Mouse (Mus musculus) neural tube, embryonic 13.5 days (tissue): ENCODE results near the gene Rnase9. TPM values are rescaled to one million over a fixed set of nuclear protein-coding genes. Genes with fewer than 3 reads are reported as not detected.
A peak's percentile ranks its signal among the peaks of the same experiment; 100 is the strongest.
"Not testable (repeated sequence)": the region's sequence is repeated elsewhere in the genome, so short reads cannot be mapped to it uniquely, and the experiment has no call there.

Source experiments
- ATAC-seq: fragments of 200-750 bp; cut with Nextera tagmentation; 2 replicates; pipeline ENCODE4 v1.8.0; 2017; ENCODE audit warnings: low read depth, mild to moderate bottlenecking, moderate TSS enrichment, moderate library complexity
- H3K27ac ChIP-seq: fragments of 300-500 bp; sonication (generic); replicated peaks from 2 replicates; pipeline ENCODE4 v1.5.1; 2015; ENCODE audit warnings: moderate library complexity, mild to moderate bottlenecking, inconsistent platforms
- H3K27me3 ChIP-seq: fragments of 300-500 bp; sonication (generic); 2 replicates; pipeline ENCODE4 v1.6.1; 2015; ENCODE audit warnings: mild to moderate bottlenecking, inconsistent platforms
- H3K36me3 ChIP-seq: fragments of 300-500 bp; sonication (generic); 2 replicates; pipeline ENCODE4 v1.6.1; 2015; ENCODE audit warnings: mild to moderate bottlenecking, inconsistent platforms
- H3K4me1 ChIP-seq: fragments of 300-500 bp; sonication (generic); replicated peaks from 2 replicates; pipeline ENCODE4 v1.6.1; 2015; ENCODE audit warnings: inconsistent platforms
- H3K4me2 ChIP-seq: fragments of 300-500 bp; sonication (generic); 2 replicates; pipeline ENCODE4 v1.6.1; 2015; ENCODE audit warnings: inconsistent platforms, mild to moderate bottlenecking, moderate library complexity
- H3K4me3 ChIP-seq: fragments of 300-500 bp; sonication (generic); 2 replicates; pipeline ENCODE4 v1.5.1; 2015; ENCODE audit warnings: mild to moderate bottlenecking, inconsistent platforms
- H3K9ac ChIP-seq: fragments of 300-500 bp; sonication (generic); 2 replicates; pipeline ENCODE4 v1.6.1; 2015; ENCODE audit warnings: moderate library complexity, mild to moderate bottlenecking, inconsistent platforms
- H3K9me3 ChIP-seq: fragments of 300-500 bp; sonication (generic); 2 replicates; pipeline ENCODE4 v1.6.1; 2016; ENCODE audit warnings: inconsistent platforms
- WGBS: fragments of 180-500 bp; shearing (Covaris S2); methylation state at CpG from one replicate; pipeline ENCODE4 v1.1.7; 2015; 5-methylcytosine and 5-hydroxymethylcytosine counted together
- polyA plus RNA-seq: library from polyadenylated mRNA; unstranded; fragments of >200 nt; fragmentation: Nextera tagmentation; extraction: Ambion mirVana; gene quantifications from 2 replicates; pipeline ENCODE4 v1.2.1, GENCODE M21; 2015

Gene Rnase9
- polyA plus RNA-seq, 1 experiment from 2014 or later: not detected

DNA sequence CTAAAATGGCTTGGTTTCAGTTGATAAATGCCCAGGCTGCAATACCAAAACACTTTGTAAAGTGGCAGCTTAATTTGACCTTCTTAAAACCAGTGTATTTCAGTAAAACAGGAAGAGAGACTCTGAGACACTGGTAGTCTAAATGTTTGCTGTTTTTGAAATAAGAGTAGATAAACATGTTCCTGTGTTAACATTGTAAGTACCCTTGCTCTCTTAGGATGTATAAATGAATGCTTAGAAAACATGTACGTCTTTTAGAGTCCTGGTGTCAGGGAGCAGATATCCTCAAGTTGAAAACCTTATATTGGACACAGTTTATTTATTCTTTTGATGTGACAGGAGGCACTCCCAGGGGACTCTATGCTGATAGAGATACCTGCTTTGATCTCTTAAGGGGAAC, 6.5 kb downstream of the Rnase9 start:
- ATAC-seq: no peak
- Histone ChIP-seq H3K27me3 (no peaks in the 10 kb centered on the region), H3K9ac (no peak overlapping the region), H3K4me1 (no peaks in the 10 kb centered on the region), H3K36me3 (no peaks in the 10 kb centered on the region), H3K4me2 (no peak overlapping the region), H3K4me3 (no peak overlapping the region), H3K27ac (no peak overlapping the region), H3K9me3 (no peaks in the 10 kb centered on the region)
- 40% methylated on average over 1 of the region's 1 CpGs for WGBS

DNA sequence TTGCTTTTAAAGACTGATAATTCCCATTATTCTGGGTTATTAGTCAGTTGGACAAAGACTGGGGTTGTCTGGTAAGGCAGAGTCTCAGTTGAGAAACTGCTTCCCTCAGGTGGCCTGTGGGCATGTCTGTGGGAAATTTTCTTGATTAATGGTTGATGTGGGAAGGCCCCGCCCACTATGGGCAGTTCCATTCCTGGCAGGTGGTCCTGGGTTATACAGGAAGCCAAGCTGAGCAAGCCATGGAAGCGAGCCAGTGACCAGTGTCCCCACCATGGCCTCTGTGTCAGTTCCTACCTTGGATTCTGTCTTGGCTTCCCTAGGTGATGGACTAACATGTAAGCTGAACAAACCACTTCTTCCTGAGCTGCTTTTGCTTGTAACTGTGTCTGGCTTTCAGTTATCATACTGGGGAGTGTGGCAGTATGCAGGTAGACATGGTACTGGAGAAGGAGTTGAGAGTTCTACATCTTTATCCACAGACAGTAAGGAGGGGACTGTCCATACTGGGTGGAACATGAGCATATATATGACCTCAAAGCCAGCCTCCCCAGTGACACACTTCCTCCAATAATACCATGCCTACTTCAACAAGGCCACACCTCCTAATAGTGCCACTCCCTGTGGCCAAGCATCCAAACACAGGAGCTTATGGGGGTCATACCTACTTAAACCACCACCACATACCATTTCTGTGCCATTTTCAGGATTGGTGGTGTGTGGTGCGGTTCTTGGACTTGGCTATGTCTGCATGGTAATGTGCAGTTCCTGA, 14.1 kb downstream of the Rnase9 start:
- ATAC-seq: no peak

DNA sequence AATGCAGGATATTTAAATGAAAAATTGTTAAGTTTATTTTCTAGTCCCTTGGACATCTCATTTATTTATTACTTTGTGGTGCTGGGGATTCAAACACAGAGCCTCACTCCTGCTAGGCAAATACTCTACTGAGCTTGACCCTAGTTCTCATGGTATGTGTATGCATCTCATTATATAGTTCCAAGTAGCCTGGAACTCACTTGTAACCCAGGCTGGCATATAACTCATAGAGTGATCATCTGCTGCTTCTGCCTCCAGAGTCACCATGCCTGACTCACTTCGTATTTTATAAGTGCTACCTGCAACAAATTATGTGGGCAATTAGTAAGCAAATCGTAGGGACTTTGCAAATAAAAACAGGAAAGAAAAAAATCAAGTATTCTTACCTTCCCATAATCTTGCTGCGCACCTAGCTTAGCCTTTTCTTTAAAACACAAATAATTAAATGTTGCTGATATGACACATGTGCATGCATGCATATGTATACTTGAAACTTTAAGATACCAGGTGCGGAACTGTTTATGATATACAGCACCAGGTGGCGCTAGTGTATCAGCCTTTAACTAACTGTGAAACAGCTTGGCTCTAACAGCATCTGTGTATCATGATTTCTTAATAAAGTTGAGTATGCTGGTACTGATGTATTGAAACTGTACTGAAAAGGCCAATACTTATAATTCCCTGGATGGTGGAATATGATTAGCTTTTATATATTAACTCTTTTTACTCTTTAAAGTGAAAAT, 15.1 kb downstream of the Rnase9 start:
- no peak overlapping the region for H3K27ac ChIP-seq
- no peak overlapping the region for H3K9ac ChIP-seq
- peak; percentile 40 for ATAC-seq
- H3K27me3 ChIP-seq: no peaks in the 10 kb centered on the region
- H3K4me1 ChIP-seq: no peaks in the 10 kb centered on the region
- H3K4me3 ChIP-seq: no peak overlapping the region
- no peaks in the 10 kb centered on the region for H3K9me3 ChIP-seq
- 42% methylated on average over 5 of the region's 5 CpGs for WGBS
- H3K4me2 ChIP-seq: no peak overlapping the region
- H3K36me3 ChIP-seq: no peaks in the 10 kb centered on the region

More for the DNA sequence above, 14.1 kb downstream of the Rnase9 start:
- Histone ChIP-seq H3K9ac (no peak overlapping the region), H3K9me3 (no peaks in the 10 kb centered on the region), H3K27me3 (no peaks in the 10 kb centered on the region), H3K36me3 (no peaks in the 10 kb centered on the region), H3K27ac (no peak overlapping the region), H3K4me1 (no peaks in the 10 kb centered on the region), H3K4me2 (no peak overlapping the region), H3K4me3 (no peak overlapping the region)
- 65% methylated on average over 3 of the region's 3 CpGs for WGBS

DNA sequence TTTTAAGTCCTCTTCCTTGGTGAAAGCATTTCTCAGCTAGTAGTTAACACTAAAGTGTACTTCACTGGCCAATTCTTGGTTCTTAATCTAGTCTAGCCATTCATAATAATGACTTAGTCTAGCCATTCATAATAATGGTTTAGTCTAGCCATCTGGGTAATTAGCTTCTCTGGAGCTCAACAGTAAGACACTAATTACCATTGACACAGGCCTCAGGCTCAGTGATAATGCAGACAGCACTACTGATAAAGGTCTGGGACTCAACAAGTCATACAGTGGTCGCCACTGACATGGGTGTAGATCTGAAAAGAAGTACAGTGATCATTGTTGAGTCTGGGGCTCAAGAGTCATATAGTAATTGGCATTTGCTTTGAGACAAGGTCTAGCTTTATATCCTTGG, 16.8 kb downstream of the Rnase9 start:
- Histone ChIP-seq H3K9ac (no peak overlapping the region), H3K36me3 (no peaks in the 10 kb centered on the region), H3K4me1 (no peaks in the 10 kb centered on the region), H3K27me3 (no peaks in the 10 kb centered on the region), H3K9me3 (no peaks in the 10 kb centered on the region), H3K4me3 (no peak overlapping the region), H3K27ac (no peak overlapping the region), H3K4me2 (no peak overlapping the region)
- WGBS: 82% methylated on average over 1 of the region's 1 CpGs
- no peak for ATAC-seq

DNA sequence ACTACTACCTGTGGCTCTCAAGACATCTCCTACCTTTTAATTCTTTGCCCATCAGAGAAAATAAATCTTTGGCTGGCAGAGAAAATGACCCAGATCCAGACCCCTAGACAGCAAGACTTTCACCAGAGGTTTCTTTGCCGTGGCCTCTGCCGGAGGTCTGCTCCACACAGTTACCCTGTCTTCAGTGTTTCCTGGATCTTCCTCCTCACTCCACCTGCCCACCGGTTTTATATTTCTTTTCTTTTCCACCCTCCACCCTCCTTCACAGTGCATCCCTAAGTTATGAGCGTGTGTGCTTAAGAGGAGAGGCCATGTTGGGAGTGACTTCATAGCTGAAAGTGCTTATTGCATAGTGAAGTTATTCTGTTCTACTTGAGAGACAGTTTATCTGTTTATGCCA, 18.2 kb downstream of the Rnase9 start:
- H3K4me2 ChIP-seq: no peak overlapping the region
- H3K9me3 ChIP-seq: no peaks in the 10 kb centered on the region
- no peak for ATAC-seq
- WGBS: 85% methylated on average over 4 of the region's 4 CpGs
- H3K9ac ChIP-seq: no peak overlapping the region
- H3K36me3 ChIP-seq: no peaks in the 10 kb centered on the region
- no peak overlapping the region for H3K27ac ChIP-seq
- H3K4me1 ChIP-seq: no peaks in the 10 kb centered on the region
- no peak overlapping the region for H3K4me3 ChIP-seq
- H3K27me3 ChIP-seq: no peaks in the 10 kb centered on the region

DNA sequence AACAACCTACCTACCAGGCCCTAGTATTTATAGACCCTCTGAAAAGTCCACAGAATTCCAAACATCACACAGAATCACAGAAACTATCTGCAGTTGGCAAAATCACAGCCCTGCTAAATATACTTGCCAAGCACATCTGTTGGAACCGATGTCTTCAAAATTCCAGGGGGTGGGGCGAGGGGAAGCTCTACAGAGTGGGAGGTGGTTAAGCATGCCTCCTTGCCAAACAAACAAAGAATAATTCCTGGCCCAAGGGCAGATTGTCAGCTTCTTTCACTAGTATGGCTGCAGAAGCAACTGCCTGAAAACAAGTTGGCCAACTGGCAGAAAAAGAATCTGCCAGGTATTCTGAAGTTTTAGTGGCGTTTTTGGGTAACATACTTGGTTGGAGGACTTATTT, 24.4 kb downstream of the Rnase9 start:
- Histone ChIP-seq H3K4me2 (no peak overlapping the region), H3K4me1 (no peaks in the 10 kb centered on the region), H3K36me3 (no peaks in the 10 kb centered on the region), H3K4me3 (no peak overlapping the region), H3K27me3 (no peaks in the 10 kb centered on the region), H3K9ac (no peak overlapping the region), H3K9me3 (no peaks in the 10 kb centered on the region), H3K27ac (no peak overlapping the region)
- ATAC-seq: no peak
- 83% methylated on average over 3 of the region's 3 CpGs for WGBS

DNA sequence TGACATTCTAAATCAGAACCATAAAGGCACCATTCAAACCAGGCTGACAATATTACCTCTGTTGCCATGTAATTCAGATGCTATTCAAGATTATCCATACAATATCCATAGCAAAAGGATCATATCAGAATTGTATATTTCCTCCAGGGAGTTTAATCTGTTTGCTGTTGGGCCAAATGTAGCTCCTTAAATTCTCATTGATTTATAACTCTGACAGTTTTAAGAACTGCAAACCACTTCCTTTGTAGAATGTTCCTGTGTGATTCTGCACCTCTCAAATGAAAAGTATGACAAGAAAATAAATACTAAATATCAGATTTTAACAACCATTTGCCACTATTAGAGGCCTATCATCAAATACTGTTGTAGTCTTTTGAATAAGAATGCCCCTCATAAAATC, 25.9 kb downstream of the Rnase9 start:
- no peak for ATAC-seq
- H3K4me3 ChIP-seq: no peak overlapping the region

DNA sequence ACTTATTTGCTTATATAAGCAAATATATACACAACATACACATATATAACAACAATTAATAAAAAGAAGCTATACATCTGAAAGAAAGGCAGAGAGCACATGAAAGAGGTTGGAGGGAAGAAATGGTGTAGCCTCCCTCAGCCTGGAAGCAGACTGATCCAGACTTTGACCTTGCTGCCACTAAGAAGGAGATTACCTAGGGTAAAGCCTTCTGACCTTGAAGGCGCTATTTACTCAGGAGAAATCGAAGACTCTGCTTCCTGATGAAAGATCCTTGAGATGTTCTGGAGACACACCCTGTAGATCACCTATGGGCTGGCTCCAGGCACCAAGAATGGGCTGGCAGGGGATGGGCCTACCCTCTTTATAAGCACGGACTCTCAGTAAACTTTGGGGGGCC, 26.9 kb downstream of the Rnase9 start:
- not testable (repeated sequence) for H3K4me3 ChIP-seq, ATAC-seq

More for the DNA sequence above, 25.9 kb downstream of the Rnase9 start:
- no peaks in the 10 kb centered on the region for H3K9me3 ChIP-seq
- H3K9ac ChIP-seq: no peak overlapping the region
- no peak overlapping the region for H3K27ac ChIP-seq
- no peaks in the 10 kb centered on the region for H3K36me3 ChIP-seq
- H3K4me1 ChIP-seq: no peaks in the 10 kb centered on the region
- H3K4me2 ChIP-seq: no peak overlapping the region
- no peaks in the 10 kb centered on the region for H3K27me3 ChIP-seq

DNA sequence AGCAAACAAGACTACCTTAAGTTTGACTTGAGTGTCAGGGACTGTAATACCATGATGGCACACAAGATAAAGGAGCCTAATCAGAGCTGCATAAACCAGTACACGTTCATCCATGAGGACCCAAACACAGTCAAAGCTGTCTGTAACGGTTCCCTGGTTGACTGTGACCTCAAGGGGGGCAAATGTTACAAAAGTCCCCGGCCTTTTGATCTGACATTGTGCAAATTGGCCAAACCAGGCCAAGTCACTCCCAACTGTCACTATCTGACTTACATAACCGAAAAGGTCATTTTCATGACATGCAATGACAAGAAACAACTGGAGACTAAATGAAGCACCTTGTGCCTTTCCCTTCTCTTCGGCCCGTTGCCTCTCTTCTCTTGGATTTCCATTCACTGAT, 32.1 kb downstream of the Rnase9 start:
- Histone ChIP-seq H3K4me1 (no peaks in the 10 kb centered on the region), H3K9me3 (no peaks in the 10 kb centered on the region), H3K4me2 (no peak overlapping the region), H3K27ac (no peak overlapping the region), H3K9ac (no peak overlapping the region), H3K27me3 (no peaks in the 10 kb centered on the region), H3K4me3 (no peak overlapping the region), H3K36me3 (no peaks in the 10 kb centered on the region)
- no peak for ATAC-seq
- WGBS: 85% methylated on average over 6 of the region's 6 CpGs

More for the DNA sequence above, 26.9 kb downstream of the Rnase9 start:
- H3K4me2 ChIP-seq, H3K9me3 ChIP-seq, H3K4me1 ChIP-seq, H3K27ac ChIP-seq, H3K36me3 ChIP-seq, H3K27me3 ChIP-seq, H3K9ac ChIP-seq: not testable (repeated sequence)
- WGBS: 95% methylated on average over 3 of the region's 3 CpGs

DNA sequence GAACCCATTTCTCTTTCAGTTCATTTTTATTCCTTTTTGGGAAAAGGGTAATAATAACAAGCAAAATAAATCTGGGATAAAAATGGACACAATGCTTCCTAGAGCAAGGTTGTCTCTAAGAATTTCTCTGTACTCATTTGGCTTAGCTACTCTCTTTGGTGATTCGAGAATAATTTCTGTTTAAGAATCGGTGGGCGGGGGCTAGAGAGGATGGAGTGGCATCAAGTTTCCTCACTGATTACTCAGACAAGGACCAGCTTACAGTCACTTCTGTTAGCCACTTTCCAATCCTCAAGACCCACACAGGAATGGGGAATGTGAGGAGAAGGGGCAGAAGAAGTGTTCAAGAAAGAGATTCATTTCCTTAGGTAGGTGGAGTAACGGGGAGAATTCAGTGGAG, 32.9 kb downstream of the Rnase9 start:
- H3K9me3 ChIP-seq: no peaks in the 10 kb centered on the region
- no peaks in the 10 kb centered on the region for H3K27me3 ChIP-seq
- H3K9ac ChIP-seq: no peak overlapping the region
- whole genome bisulfite sequencing: 91% methylated on average over 4 of the region's 4 CpGs
- H3K27ac ChIP-seq: no peak overlapping the region
- H3K4me2 ChIP-seq: no peak overlapping the region
- H3K36me3 ChIP-seq: no peaks in the 10 kb centered on the region
- H3K4me3 ChIP-seq: no peak overlapping the region
- H3K4me1 ChIP-seq: no peaks in the 10 kb centered on the region
- ATAC-seq: no peak

DNA sequence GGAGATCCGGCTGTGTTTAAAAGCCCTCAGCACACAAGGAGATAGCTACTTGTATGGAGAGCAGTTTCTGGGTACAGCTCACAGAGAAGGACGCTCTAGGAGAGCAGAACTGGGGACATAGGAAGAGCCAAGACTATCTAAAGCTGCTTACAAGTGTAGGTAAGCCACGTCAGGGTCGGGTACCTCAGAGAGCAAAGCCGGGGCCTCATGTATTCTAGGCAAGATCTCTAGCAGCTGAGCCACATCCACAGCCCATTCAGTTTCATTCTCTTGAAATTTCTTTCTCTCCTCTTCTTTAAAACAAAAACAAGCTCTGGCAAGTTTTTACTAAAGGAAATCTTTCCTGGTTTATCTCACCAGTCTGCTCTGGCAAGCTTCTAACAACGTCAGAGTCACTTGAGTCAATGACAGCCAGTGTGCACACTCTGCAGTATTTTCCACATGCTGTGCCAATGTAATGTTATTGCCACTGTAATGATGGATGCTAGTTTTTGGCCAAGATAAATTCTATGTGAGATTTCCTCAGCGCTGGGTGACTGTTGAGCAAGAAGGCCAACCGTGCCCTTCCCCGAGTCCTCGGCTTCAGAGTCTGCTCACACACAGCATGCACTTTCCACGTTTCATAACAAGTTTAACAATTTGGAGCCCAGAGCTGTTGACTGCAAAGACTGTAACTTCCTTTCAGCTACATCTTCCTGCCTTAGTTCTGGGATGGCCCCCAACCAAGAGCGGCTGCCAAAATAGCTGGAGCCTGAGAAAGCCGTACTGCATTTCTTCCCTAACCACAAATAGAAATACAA, 33.6 kb downstream of the Rnase9 start:
- no peaks in the 10 kb centered on the region for H3K36me3 ChIP-seq
- ATAC-seq: no peak
- H3K4me1 ChIP-seq: no peaks in the 10 kb centered on the region
- no peak overlapping the region for H3K27ac ChIP-seq
- no peak overlapping the region for H3K4me3 ChIP-seq
- H3K9me3 ChIP-seq: no peaks in the 10 kb centered on the region
- H3K9ac ChIP-seq: no peak overlapping the region
- 83% methylated on average over 13 of the region's 13 CpGs for WGBS
- no peak overlapping the region for H3K4me2 ChIP-seq
- no peaks in the 10 kb centered on the region for H3K27me3 ChIP-seq

DNA sequence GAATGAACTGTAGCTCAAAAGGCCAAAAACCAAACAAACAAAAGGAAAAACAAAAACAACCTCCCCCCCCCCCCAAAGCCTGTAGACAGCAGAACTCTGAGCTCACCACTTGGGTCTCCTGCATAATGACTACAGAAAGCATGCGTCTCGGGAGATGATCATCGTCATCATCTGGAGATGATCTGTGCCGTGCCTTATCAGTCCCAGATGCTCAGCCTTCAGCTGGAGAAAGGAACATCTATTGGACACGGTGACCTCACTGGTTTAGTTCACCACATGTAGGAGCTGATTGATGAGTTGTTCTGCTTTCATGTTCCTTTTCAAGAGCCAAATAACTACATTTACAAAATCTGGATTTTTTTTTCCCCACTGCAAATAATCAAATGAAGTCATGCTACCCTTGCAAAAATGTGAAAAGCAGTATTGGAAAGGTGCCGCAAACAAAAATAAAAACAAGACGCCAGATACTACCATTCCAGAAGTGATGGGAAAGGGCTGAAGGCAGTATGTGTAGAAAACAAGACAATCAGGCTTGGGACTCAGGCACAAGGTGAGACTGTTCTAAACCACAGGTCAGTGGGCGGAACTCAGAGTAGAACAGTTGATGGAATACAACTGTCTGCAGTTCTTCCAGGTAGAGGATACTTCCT, 34.4 kb downstream of the Rnase9 start, which contains the start of gene Rnase10:
Gene Rnase10, plus strand, starts transcription at position 600 of the 650 bp plus-strand sequence.
- 84% methylated on average over 8 of the region's 8 CpGs for WGBS
- no peak for ATAC-seq
- H3K9ac ChIP-seq: no peak within 1 kb of the TSS
- H3K4me2 ChIP-seq: no peak within 1 kb of the TSS
- no peaks in the 10 kb centered on the region for H3K27me3 ChIP-seq
- H3K27ac ChIP-seq: no peak within 1 kb of the TSS
- no peak within 1 kb of the TSS for H3K4me3 ChIP-seq
- no peaks in the 10 kb centered on the region for H3K36me3 ChIP-seq
- no peaks in the 10 kb centered on the region for H3K9me3 ChIP-seq
- H3K4me1 ChIP-seq: no peaks in the 10 kb centered on the region
